Mouse (Mus musculus): ENCODE measurements around the gene Sarm1. TPM values are rescaled to one million over a fixed set of nuclear protein-coding genes. Genes with fewer than 3 reads are reported as not detected.

The Sarm1 gene
- total RNA-seq, 2 experiments from 2014 or later: 1.2 to 1.7 TPM

Other genes starting within 250 kb of the Sarm1 start
- gene 2610507B11Rik, start 236.0 kb downstream of the Sarm1 start, total RNA-seq (2021): 100 to 1,000 TPM; 136 to 138 TPM
- under 1 TPM; 0.36 to 0.59 TPM for gene BC030499, start 206.9 kb downstream of the Sarm1 start, total RNA-seq (2021)
- gene Spag5, start 196.2 kb downstream of the Sarm1 start, total RNA-seq (2021): 10 to 100 TPM in 1 of 2 experiments, 1 to 10 TPM in 1; 7.1 to 11.3 TPM
- 1 to 10 TPM; 1.9 to 2.0 TPM for gene Aldoc, start 174.8 kb downstream of the Sarm1 start, total RNA-seq (2021)
- 10 to 100 TPM; 24.9 to 25.5 TPM for gene Pigs, start 169.3 kb downstream of the Sarm1 start, total RNA-seq (2021)
- 10 to 100 TPM; 26.2 to 28.4 TPM for gene Unc119, start 154.3 kb downstream of the Sarm1 start, total RNA-seq (2021)
- not detected for gene Foxn1, start 111.2 kb downstream of the Sarm1 start, total RNA-seq (2021)
- gene Slc13a2, start 75.5 kb downstream of the Sarm1 start, total RNA-seq (2021): not detected
- gene Slc46a1, start 32.1 kb downstream of the Sarm1 start, total RNA-seq (2021): 1 to 10 TPM; 1.6 to 2.8 TPM
- 10 to 100 TPM; 29.8 to 39.0 TPM for gene Vtn, start 1.3 kb upstream of the Sarm1 start, total RNA-seq (2021)
- not detected for gene Sebox, start 5.7 kb upstream of the Sarm1 start, total RNA-seq (2021)
- gene Tmem199, start 14.4 kb upstream of the Sarm1 start, total RNA-seq (2021): 10 to 100 TPM; 14.2 to 16.3 TPM
- gene Poldip2, start 14.4 kb upstream of the Sarm1 start, total RNA-seq (2021): 100 to 1,000 TPM in 1 of 2 experiments, 10 to 100 TPM in 1; 99.9 to 109 TPM
- gene Tnfaip1, start 38.6 kb upstream of the Sarm1 start, total RNA-seq (2021): 10 to 100 TPM; 39.3 to 42.6 TPM
- 10 to 100 TPM; 28.0 to 39.1 TPM for gene Ift20, start 38.6 kb upstream of the Sarm1 start, total RNA-seq (2021)
- 10 to 100 TPM; 11.9 to 13.9 TPM for gene Tmem97, start 53.0 kb upstream of the Sarm1 start, total RNA-seq (2021)
- 1 to 10 TPM; 6.5 to 8.6 TPM for gene Nlk, start 199.6 kb upstream of the Sarm1 start, total RNA-seq (2021)

All from gastrocnemius, postnatal 10 days (tissue).